Mouse (Mus musculus) forebrain, embryonic 15.5 days (tissue): Measurements from ENCODE around the gene Cnn1. TPM values are rescaled to one million over a fixed set of nuclear protein-coding genes. Genes with fewer than 3 reads are reported as not detected.
"Not testable (repeated sequence)": the region's sequence is repeated elsewhere in the genome, so short reads cannot be mapped to it uniquely, and the experiment has no call there.

Source experiments
- ATAC-seq: fragments of 200-750 bp; cut with Nextera tagmentation; replicated peaks from 2 replicates; pipeline ENCODE4 v1.8.0; 2017; ENCODE audit warnings: mild to moderate bottlenecking, moderate TSS enrichment, moderate library complexity
- H3K27ac ChIP-seq: fragments of 300-500 bp; sonication (generic); replicated peaks from 2 replicates; pipeline ENCODE4 v1.5.1; 2015; ENCODE audit warnings: mild to moderate bottlenecking, inconsistent platforms
- H3K27me3 ChIP-seq: fragments of 300-500 bp; sonication (generic); 2 replicates; pipeline ENCODE4 v1.6.1; 2015; ENCODE audit warnings: inconsistent platforms
- H3K36me3 ChIP-seq: fragments of 300-500 bp; sonication (generic); 2 replicates; pipeline ENCODE4 v1.6.1; 2015; ENCODE audit warnings: mild to moderate bottlenecking, inconsistent platforms
- H3K4me1 ChIP-seq: fragments of 300-500 bp; sonication (generic); 2 replicates; pipeline ENCODE4 v1.6.1; 2015; ENCODE audit warnings: inconsistent platforms
- H3K4me2 ChIP-seq: fragments of 300-500 bp; sonication (generic); replicated peaks from 2 replicates; pipeline ENCODE4 v1.6.1; 2015; ENCODE audit warnings: mild to moderate bottlenecking, inconsistent platforms
- H3K4me3 ChIP-seq: fragments of 300-500 bp; sonication (generic); 2 replicates; pipeline ENCODE4 v1.5.1; 2015; ENCODE audit warnings: mild to moderate bottlenecking, inconsistent platforms
- H3K9ac ChIP-seq: fragments of 300-500 bp; sonication (generic); replicated peaks from 2 replicates; pipeline ENCODE4 v1.6.1; 2015; ENCODE audit warnings: mild to moderate bottlenecking, inconsistent platforms
- H3K9me3 ChIP-seq: fragments of 300-500 bp; sonication (generic); 2 replicates; pipeline ENCODE4 v1.6.1; 2016; ENCODE audit warnings: inconsistent platforms
- WGBS: fragments of 180-500 bp; shearing (Covaris S2); methylation state at CpG from one replicate; pipeline ENCODE4 v1.1.7; 2015; ENCODE audit warnings: mixed read lengths; 5-methylcytosine and 5-hydroxymethylcytosine counted together
- polyA plus RNA-seq: library from polyadenylated mRNA; unstranded; fragments of >200 nt; fragmentation: Nextera tagmentation; extraction: Ambion mirVana; gene quantifications from 2 replicates; pipeline ENCODE4 v1.2.1, GENCODE M21; 2015

The Cnn1 gene
- polyA plus RNA-seq, 1 experiment from 2014 or later, result 0.53 TPM

DNA sequence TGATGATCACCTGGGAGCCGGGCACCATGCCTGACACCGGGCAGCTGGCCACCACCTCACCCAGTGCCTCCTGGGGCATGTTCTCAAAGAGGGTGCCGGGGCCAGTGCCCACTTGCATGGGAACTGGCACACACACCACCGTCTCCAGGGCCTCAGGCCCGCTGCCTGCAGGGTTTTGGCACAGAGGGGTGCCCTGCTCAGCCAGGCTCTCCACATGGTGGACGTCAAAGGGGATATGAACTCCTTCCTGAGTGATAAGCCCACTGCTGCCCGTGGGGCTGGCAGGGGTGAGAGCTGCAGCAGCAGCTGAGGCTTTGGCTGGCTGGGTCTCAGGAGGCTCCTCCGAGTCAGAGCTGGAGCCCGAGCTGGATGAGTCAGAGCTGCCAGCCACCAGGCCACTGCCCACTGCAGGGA is 41.0 kb upstream of the Cnn1 start:
- H3K27ac ChIP-seq, result no peak overlapping the region
- 93% methylated on average over 9 of the region's 9 CpGs for WGBS
- no peak overlapping the region for H3K4me3 ChIP-seq
- no peak overlapping the region for H3K9ac ChIP-seq
- H3K4me2 ChIP-seq, result no peak overlapping the region
- no peak for ATAC-seq
- H3K4me1 ChIP-seq, result peaks cover 7% of the 10 kb centered on the region
- peaks cover 41% of the 10 kb centered on the region for H3K36me3 ChIP-seq
- no peaks in the 10 kb centered on the region for H3K27me3 ChIP-seq
- H3K9me3 ChIP-seq, result no peaks in the 10 kb centered on the region

GRCm38 (mm10) chr9:22061339-22061738 is 37.7 kb upstream of the Cnn1 start:
- Histone ChIP-seq H3K4me2 (no peak overlapping the region), H3K9me3 (no peaks in the 10 kb centered on the region), H3K36me3 (peaks cover 56% of the 10 kb centered on the region), H3K4me1 (peaks cover 5% of the 10 kb centered on the region; the same call in 1 of the 2 replicates), H3K27ac (no peak overlapping the region), H3K9ac (no peak overlapping the region), H3K4me3 (no peak overlapping the region), H3K27me3 (no peaks in the 10 kb centered on the region)
- no peak for ATAC-seq
- 82% methylated on average over 2 of the region's 2 CpGs for WGBS

- Histone ChIP-seq H3K4me3 (no peak overlapping the region), H3K9me3 (no peaks in the 10 kb centered on the region), H3K9ac (no peak overlapping the region), H3K4me1 (peaks cover 8% of the 10 kb centered on the region), H3K4me2 (no peak overlapping the region), H3K27ac (no peak overlapping the region), H3K36me3 (peaks cover 53% of the 10 kb centered on the region), H3K27me3 (no peaks in the 10 kb centered on the region)
- WGBS, result 55% methylated on average over 3 of the region's 3 CpGs
- peak; percentile 53; the same call in 1 of the 2 replicates for ATAC-seq
These were observed 34.7 kb upstream of the Cnn1 start for GRCm38 (mm10) chr9:22064341-22064740.

DNA sequence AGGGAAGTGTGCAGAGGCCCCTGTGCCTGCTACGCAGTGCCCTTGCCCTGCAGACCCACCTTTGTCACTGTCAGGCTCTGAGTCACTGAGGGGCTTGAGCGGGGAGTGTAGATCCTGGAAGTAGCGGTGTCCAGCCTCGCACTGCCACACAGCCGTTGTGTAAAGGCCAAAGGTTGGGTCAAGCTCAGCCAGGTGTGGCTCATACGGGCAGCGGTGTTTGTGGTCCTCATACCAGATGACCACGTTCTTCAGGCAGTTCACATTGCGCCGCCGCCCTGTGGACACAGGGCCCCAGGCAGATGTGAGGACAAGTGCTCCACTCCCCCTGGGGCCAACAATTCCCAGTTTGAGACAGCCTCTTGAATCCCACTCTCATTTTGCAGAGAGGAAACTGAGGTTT is 33.4 kb upstream of the Cnn1 start:
- H3K27ac ChIP-seq, result no peak overlapping the region
- H3K4me1 ChIP-seq, result peaks cover 20% of the 10 kb centered on the region
- H3K4me2 ChIP-seq, result no peak overlapping the region
- no peak overlapping the region for H3K4me3 ChIP-seq
- ATAC-seq, result no peak
- no peak overlapping the region for H3K9ac ChIP-seq
- WGBS, result 95% methylated on average over 11 of the region's 11 CpGs
- peaks cover 47% of the 10 kb centered on the region for H3K36me3 ChIP-seq
- H3K9me3 ChIP-seq, result no peaks in the 10 kb centered on the region
- H3K27me3 ChIP-seq, result no peaks in the 10 kb centered on the region

DNA sequence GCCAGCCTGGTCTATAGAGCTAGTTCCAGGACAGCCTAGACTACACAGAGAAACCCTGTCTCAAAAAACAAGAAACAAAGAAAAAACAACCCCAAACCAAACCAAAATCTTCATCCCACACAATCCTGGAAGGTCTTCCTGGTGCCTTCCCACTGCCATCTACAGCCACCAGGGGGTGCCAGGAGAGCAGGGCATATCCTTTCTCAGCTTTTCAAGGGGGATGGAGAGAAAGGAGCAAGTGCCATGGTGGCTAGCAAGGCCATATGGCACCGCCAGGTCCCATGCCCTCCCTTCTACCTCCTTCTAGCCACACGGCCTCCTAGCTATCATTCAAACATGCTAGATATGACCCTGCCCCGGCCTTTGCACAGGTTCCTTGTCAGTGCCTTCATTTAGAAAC is 32.6 kb upstream of the Cnn1 start:
- peaks cover 41% of the 10 kb centered on the region for H3K36me3 ChIP-seq
- no peaks in the 10 kb centered on the region for H3K27me3 ChIP-seq
- peaks cover 21% of the 10 kb centered on the region for H3K4me1 ChIP-seq
- ATAC-seq, result no peak
- H3K9me3 ChIP-seq, result no peaks in the 10 kb centered on the region
- no peak overlapping the region for H3K27ac ChIP-seq
- 77% methylated on average over 3 of the region's 3 CpGs for WGBS
- H3K9ac ChIP-seq, result no peak overlapping the region
- H3K4me3 ChIP-seq, result no peak overlapping the region
- H3K4me2 ChIP-seq, result no peak overlapping the region

GRCm38 (mm10) chr9:22067195-22067594 is 31.8 kb upstream of the Cnn1 start:
- peaks cover 35% of the 10 kb centered on the region for H3K36me3 ChIP-seq
- ATAC-seq, result no peak

DNA sequence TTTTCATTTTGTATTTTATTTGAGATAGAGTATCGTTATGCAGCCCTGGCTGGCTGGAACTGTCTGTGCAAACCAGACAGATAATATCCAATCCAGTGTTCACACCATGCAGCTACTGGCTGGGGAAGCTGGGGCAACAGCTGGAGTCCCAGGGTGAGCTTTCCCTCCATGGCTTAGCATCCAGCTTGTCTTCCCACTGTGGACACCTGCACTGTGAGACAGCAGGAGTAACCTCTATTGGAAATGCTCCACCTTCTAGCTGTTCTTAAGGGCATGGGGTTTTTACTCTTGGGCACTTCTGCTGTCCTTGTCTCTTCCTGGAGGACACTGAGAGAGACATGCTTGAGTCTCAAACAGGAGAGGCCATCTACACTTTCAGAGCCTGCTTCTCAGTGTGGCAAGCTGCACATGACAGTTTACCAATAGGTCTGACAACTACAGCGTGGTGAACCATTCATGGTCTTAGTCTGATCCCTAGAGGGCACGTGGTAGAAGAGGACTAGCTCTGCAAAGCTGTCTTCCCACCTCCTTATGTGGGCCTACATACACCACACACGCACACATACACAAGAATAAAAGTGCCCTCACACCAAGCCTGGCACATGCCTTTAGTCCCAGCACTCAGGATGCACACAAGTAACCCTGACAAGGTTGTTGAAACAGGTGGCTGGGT is 29.0 kb upstream of the Cnn1 start:
- no peaks in the 10 kb centered on the region for H3K27me3 ChIP-seq
- H3K4me2 ChIP-seq, result peak overlapping the region; percentile 60
- peak overlapping the region; percentile 89 for H3K9ac ChIP-seq
- H3K36me3 ChIP-seq, result peaks cover 39% of the 10 kb centered on the region
- H3K4me1 ChIP-seq, result peaks cover 21% of the 10 kb centered on the region
- peak overlapping the region; percentile 98 for H3K27ac ChIP-seq
- 62% methylated on average over 4 of the region's 4 CpGs for WGBS
- ATAC-seq, result peak; percentile 14
- H3K9me3 ChIP-seq, result no peaks in the 10 kb centered on the region
- peak overlapping the region; percentile 95 for H3K4me3 ChIP-seq

More at GRCm38 (mm10) chr9:22067195-22067594, 31.8 kb upstream of the Cnn1 start:
- H3K4me1 ChIP-seq, result peaks cover 26% of the 10 kb centered on the region
- no peaks in the 10 kb centered on the region for H3K27me3 ChIP-seq
- no peak overlapping the region for H3K4me3 ChIP-seq
- H3K9ac ChIP-seq, result no peak overlapping the region
- H3K9me3 ChIP-seq, result no peaks in the 10 kb centered on the region
- WGBS, result 83% methylated on average over 5 of the region's 5 CpGs
- H3K27ac ChIP-seq, result no peak overlapping the region
- H3K4me2 ChIP-seq, result no peak overlapping the region

- Histone ChIP-seq H3K4me1 (peaks cover 21% of the 10 kb centered on the region), H3K27ac (peak within 1 kb of the TSS; percentile 98), H3K9ac (peak within 1 kb of the TSS; percentile 89), H3K36me3 (peaks cover 30% of the 10 kb centered on the region), H3K4me3 (peak within 1 kb of the TSS; percentile 95), H3K9me3 (no peaks in the 10 kb centered on the region), H3K4me2 (peak within 1 kb of the TSS; percentile 60), H3K27me3 (no peaks in the 10 kb centered on the region)
- ATAC-seq, result peak; percentile 97
- under 1% methylated on average over 82 of the region's 87 CpGs for WGBS
These were observed 28.0 kb upstream of the Cnn1 start, which contains the start of the genes Gm49318 and Zfp653 for GRCm38 (mm10) chr9:22070791-22071573. Gene Gm49318 (minus strand): TSS chr9:22071259. Gene Zfp653 (minus strand): TSS chr9:22071376.

GRCm38 (mm10) chr9:22072276-22072675 is 26.7 kb upstream of the Cnn1 start:
- no peaks in the 10 kb centered on the region for H3K27me3 ChIP-seq
- H3K4me3 ChIP-seq, result no peak overlapping the region
- no peak overlapping the region for H3K4me2 ChIP-seq
- H3K27ac ChIP-seq, result no peak overlapping the region
- H3K9me3 ChIP-seq, result no peaks in the 10 kb centered on the region
- no peak overlapping the region for H3K9ac ChIP-seq
- peaks cover 30% of the 10 kb centered on the region for H3K36me3 ChIP-seq
- WGBS, result 88% methylated on average over 4 of the region's 4 CpGs
- no peak for ATAC-seq
- H3K4me1 ChIP-seq, result peaks cover 21% of the 10 kb centered on the region

GRCm38 (mm10) chr9:22075778-22076177 is 23.2 kb upstream of the Cnn1 start:
- H3K4me1 ChIP-seq, ATAC-seq, H3K9me3 ChIP-seq, H3K27ac ChIP-seq, H3K4me2 ChIP-seq, H3K9ac ChIP-seq, H3K27me3 ChIP-seq, H3K4me3 ChIP-seq: not testable (repeated sequence)
- peaks cover 26% of the 10 kb centered on the region for H3K36me3 ChIP-seq
- WGBS, result 77% methylated on average over 5 of the region's 5 CpGs

DNA sequence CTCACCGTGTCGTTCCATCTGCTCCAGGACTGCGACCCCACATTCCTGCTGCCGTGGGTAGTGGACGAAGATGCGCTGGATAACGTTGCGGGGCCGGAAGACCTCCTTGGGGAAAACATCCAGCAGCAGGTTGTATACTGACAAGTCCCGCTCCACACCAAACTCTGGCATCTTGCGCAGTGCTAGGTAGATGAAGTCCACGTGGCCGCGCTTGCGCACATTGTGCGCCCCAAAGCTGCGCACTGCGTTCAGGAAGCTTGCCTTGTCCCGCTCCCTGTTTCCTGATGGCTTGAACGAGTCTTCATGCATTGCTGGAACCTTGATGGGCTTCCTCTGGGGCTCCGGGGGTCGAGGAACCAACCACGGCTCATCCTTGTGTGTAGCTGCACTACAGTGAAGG is 22.8 kb upstream of the Cnn1 start:
- Histone ChIP-seq H3K27ac (no peak overlapping the region), H3K4me1 (peaks cover 6% of the 10 kb centered on the region), H3K9ac (no peak overlapping the region), H3K9me3 (no peaks in the 10 kb centered on the region), H3K27me3 (no peaks in the 10 kb centered on the region), H3K4me3 (no peak overlapping the region), H3K36me3 (peaks cover 26% of the 10 kb centered on the region), H3K4me2 (no peak overlapping the region)
- no peak for ATAC-seq
- WGBS, result 95% methylated on average over 23 of the region's 23 CpGs

GRCm38 (mm10) chr9:22084667-22085021 is 14.4 kb upstream of the Cnn1 start:
- peak overlapping the region; percentile 64 for H3K4me2 ChIP-seq
- H3K27me3 ChIP-seq, result no peaks in the 10 kb centered on the region
- WGBS, result 33% methylated on average over 4 of the region's 4 CpGs
- H3K9me3 ChIP-seq, result no peaks in the 10 kb centered on the region
- ATAC-seq, result no peak
- peak overlapping the region; percentile 68 for H3K9ac ChIP-seq
- peaks cover 18% of the 10 kb centered on the region for H3K4me1 ChIP-seq
- H3K36me3 ChIP-seq, result no peaks in the 10 kb centered on the region; the same call in 1 of the 2 replicates
- peak overlapping the region; percentile 73 for H3K4me3 ChIP-seq
- no peak overlapping the region for H3K27ac ChIP-seq
